ENCODE assay signal across 11 mouse cellular contexts in the genomic region with DNA sequence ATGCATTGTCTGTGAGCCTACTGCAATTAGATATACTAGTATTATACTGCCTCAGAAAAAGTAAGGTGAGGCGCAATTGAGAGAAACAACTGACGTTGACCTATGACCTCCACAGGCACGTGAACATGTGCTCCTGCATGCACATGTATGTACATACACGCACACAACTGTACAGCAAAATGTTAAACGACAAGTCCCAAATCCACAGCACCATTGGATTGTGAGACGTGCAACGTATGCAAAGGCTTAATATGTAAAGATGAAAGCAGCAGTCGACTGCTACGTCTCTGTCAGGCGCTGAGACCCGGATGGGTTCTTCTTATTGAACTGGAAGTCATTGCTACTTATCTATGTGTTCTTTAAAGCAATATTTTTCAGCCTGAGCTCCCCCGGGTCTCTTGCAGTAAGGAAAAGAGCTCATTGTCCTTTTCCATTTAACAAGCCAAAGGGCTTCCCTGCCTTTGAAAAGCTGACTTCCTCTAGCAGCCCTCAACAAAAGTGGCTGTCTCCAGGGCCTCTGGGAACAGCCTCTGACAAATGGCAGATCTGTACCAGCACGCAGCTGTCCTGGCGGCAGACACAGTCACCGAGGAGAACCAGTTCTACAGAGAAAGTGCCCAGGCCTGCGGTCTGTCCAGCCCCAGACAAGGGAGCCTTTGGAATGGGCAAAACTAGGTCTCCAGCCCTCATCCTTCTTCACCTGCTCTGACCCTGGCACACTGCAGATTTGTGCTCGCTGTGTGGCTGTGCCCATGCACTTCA. TPM values are rescaled to one million over a fixed set of nuclear protein-coding genes. Genes with fewer than 3 reads are reported as not detected.
DNase-seq lines count a peak whose midpoint lies in the region; ATAC-seq and TF ChIP-seq lines count a peak whose summit lies in the region.
"Had no signal": no experiment of that assay in that cellular context is flagged by ENCODE, and none has a peak within 500 bp of the region (broad histone marks: within the 10 kb centered on the region; RNA-seq: fewer than 3 reads in every experiment).

No protein-coding gene starts in this region.

- no peaks in the 10 kb centered on the region for H3K9me3 ChIP-seq in embryonic facial prominence, embryonic 11.5 days (replicated peaks; ENCODE audit: control insufficient read depth, low read length)
- no peaks in the 10 kb centered on the region for H3K9me3 ChIP-seq in hindbrain, embryonic 15.5 days
- H3K9me3 ChIP-seq in neural tube, embryonic 11.5 days (ENCODE audit: control insufficient read depth, low read length), result no peaks in the 10 kb centered on the region
- H3K9me3 ChIP-seq: embryonic facial prominence, embryonic 12.5 days; liver, embryonic 15.5 days had no signal

- no peak overlapping the region for H3K27ac ChIP-seq in embryonic facial prominence, embryonic 11.5 days (replicated peaks; ENCODE audit: low read depth, low read length)
- peak overlapping the region; percentile 58 for H3K27ac ChIP-seq in hindbrain, embryonic 15.5 days (replicated peaks)
- H3K27ac ChIP-seq in neural tube, embryonic 11.5 days (ENCODE audit: low read depth, low read length), result peak overlapping the region; percentile 62
- H3K27ac ChIP-seq in thymus, adult 2 months (ENCODE audit: control insufficient read depth, insufficient read depth, low read length), result no peak overlapping the region
- H3K27ac ChIP-seq: embryonic facial prominence, embryonic 12.5 days; liver, embryonic 15.5 days had no signal

- H3K27me3 ChIP-seq in embryonic facial prominence, embryonic 11.5 days (ENCODE audit: control insufficient read depth, insufficient read depth, low read length), result no peaks in the 10 kb centered on the region
- no peaks in the 10 kb centered on the region for H3K27me3 ChIP-seq in hindbrain, embryonic 15.5 days
- no peaks in the 10 kb centered on the region for H3K27me3 ChIP-seq in neural tube, embryonic 11.5 days (ENCODE audit: control insufficient read depth, insufficient read depth, low read length)
- no peaks in the 10 kb centered on the region for H3K27me3 ChIP-seq in thymus, adult 2 months (ENCODE audit: control insufficient read depth, insufficient read depth, low read length)
- H3K27me3 ChIP-seq: embryonic facial prominence, embryonic 12.5 days; liver, embryonic 15.5 days had no signal

- TF ChIP-seq POLR2A in thymus, adult 2 months (IDR thresholded peaks at IDR 0.05; ENCODE audit: control insufficient read depth, extremely low read depth, insufficient read depth, low read length, poor library complexity), result no peak

- no peaks in the 10 kb centered on the region for H3K36me3 ChIP-seq in embryonic facial prominence, embryonic 11.5 days (replicated peaks; ENCODE audit: control insufficient read depth, insufficient read depth, low read depth, low read length)
- H3K36me3 ChIP-seq in hindbrain, embryonic 15.5 days, result no peaks in the 10 kb centered on the region
- H3K36me3 ChIP-seq in neural tube, embryonic 11.5 days (ENCODE audit: control insufficient read depth, insufficient read depth, low read length), result no peaks in the 10 kb centered on the region
- no peaks in the 10 kb centered on the region for H3K36me3 ChIP-seq in thymus, adult 2 months (ENCODE audit: control insufficient read depth, insufficient read depth, low read length)
- H3K36me3 ChIP-seq: embryonic facial prominence, embryonic 12.5 days; liver, embryonic 15.5 days had no signal

- DNase-seq in embryo, embryonic 10 days (ENCODE audit: low spot score), result peak; percentile 51
- no peak for DNase-seq in embryo, embryonic 9.5 days (ENCODE audit: extremely low spot score)
- peak; percentile 30 for DNase-seq in embryonic facial prominence, embryonic 11.5 days (ENCODE audit: low spot score)
- DNase-seq in neural tube, embryonic 11.5 days (ENCODE audit: low spot score), result peak; percentile 65
- no peak for DNase-seq in kidney, adult 18-20 months
- DNase-seq in gastrocnemius, postnatal 14 days, result no peak
- no peak for DNase-seq in thymus, adult 2 months
- DNase-seq: kidney, adult 8-10 months had no signal

- intact Hi-C loops in gastrocnemius, postnatal 14 days (cut with DNase I; ENCODE audit: low total_unique reads), result no loop called here

- H3K4me2 ChIP-seq in embryonic facial prominence, embryonic 11.5 days (ENCODE audit: low read depth, low read length), result no peak overlapping the region
- H3K4me2 ChIP-seq in hindbrain, embryonic 15.5 days, result no peak overlapping the region
- no peak overlapping the region for H3K4me2 ChIP-seq in neural tube, embryonic 11.5 days (ENCODE audit: low read depth)
- H3K4me2 ChIP-seq: embryonic facial prominence, embryonic 12.5 days; liver, embryonic 15.5 days had no signal

- peak; percentile 26; the same call in 1 of the 2 replicates for ATAC-seq in embryonic facial prominence, embryonic 11.5 days (replicated peaks; ENCODE audit: insufficient number of reproducible peaks, low FRiP score, low TSS enrichment, low read depth)
- peak; percentile 85 for ATAC-seq in hindbrain, embryonic 15.5 days (ENCODE audit: low FRiP score, low read depth)
- ATAC-seq in neural tube, embryonic 11.5 days (ENCODE audit: insufficient read depth, low FRiP score, low TSS enrichment), result peak; percentile 64; the same call in 1 of the 2 replicates

- no peak overlapping the region for H3K4me3 ChIP-seq in embryonic facial prominence, embryonic 11.5 days (ENCODE audit: low read depth, low read length)
- no peak overlapping the region for H3K4me3 ChIP-seq in hindbrain, embryonic 15.5 days
- no peak overlapping the region for H3K4me3 ChIP-seq in neural tube, embryonic 11.5 days (ENCODE audit: low read depth, low read length)
- H3K4me3 ChIP-seq in thymus, adult 2 months (ENCODE audit: control insufficient read depth, insufficient read depth, low read length), result no peak overlapping the region
- H3K4me3 ChIP-seq: embryonic facial prominence, embryonic 12.5 days; liver, embryonic 15.5 days had no signal

- no peaks in the 10 kb centered on the region for H3K4me1 ChIP-seq in embryonic facial prominence, embryonic 11.5 days (ENCODE audit: control insufficient read depth, insufficient read depth, low read length)
- H3K4me1 ChIP-seq in hindbrain, embryonic 15.5 days (replicated peaks), result peaks cover 32% of the 10 kb centered on the region
- peaks cover 12% of the 10 kb centered on the region for H3K4me1 ChIP-seq in neural tube, embryonic 11.5 days (ENCODE audit: control insufficient read depth, insufficient read depth, low read length)
- no peaks in the 10 kb centered on the region for H3K4me1 ChIP-seq in thymus, adult 2 months (replicated peaks; ENCODE audit: control insufficient read depth, insufficient read depth, low read length)
- H3K4me1 ChIP-seq: liver, embryonic 15.5 days had no signal

- TF ChIP-seq CTCF in thymus, adult 2 months (IDR thresholded peaks at IDR 0.05; ENCODE audit: borderline replicate concordance, control insufficient read depth, extremely low read depth, insufficient read depth, low read length, poor library complexity), result no peak

- WGBS in embryonic facial prominence, embryonic 11.5 days, result 65% methylated on average over 17 of the region's 17 CpGs
- WGBS in hindbrain, embryonic 15.5 days, result 33% methylated on average over 17 of the region's 17 CpGs
- 44% methylated on average over 17 of the region's 17 CpGs for WGBS in neural tube, embryonic 11.5 days
- 82% methylated on average over 17 of the region's 17 CpGs for WGBS in thymus, adult 2 months

- H3K9ac ChIP-seq in embryonic facial prominence, embryonic 11.5 days (replicated peaks; ENCODE audit: low read length), result no peak overlapping the region
- H3K9ac ChIP-seq in hindbrain, embryonic 15.5 days, result no peak overlapping the region
- 0 out of 2 replicates have a peak overlapping the region, but pooled peaks have one; percentile 37 for H3K9ac ChIP-seq in neural tube, embryonic 11.5 days (ENCODE audit: low read length)
- H3K9ac ChIP-seq: embryonic facial prominence, embryonic 12.5 days; liver, embryonic 15.5 days had no signal

RNA-seq across cellular contexts. Expression of a gene that starts 33.8 kb away (rescaled TPM):
- polyA plus RNA-seq in embryonic facial prominence, embryonic 11.5 days (2014; fragmentation: Nextera tagmentation; extraction: Ambion mirVana), result 10.4 and 12.3 TPM in 2 replicates
- polyA plus RNA-seq in hindbrain, embryonic 15.5 days (2015; fragmentation: Nextera tagmentation; extraction: Ambion mirVana), result 35.0 and 38.0 TPM in 2 replicates
- 26.6 and 27.8 TPM in 2 replicates for polyA plus RNA-seq in neural tube, embryonic 11.5 days (2014; fragmentation: Nextera tagmentation; extraction: Ambion mirVana)
- 10 to 100 TPM; 16.2 to 23.0 TPM for total RNA-seq in gastrocnemius, postnatal 14 days (2021)
- polyA plus RNA-seq in thymus, adult 2 months (2012; rRNA removed), result 3.0 and 3.7 TPM in 2 replicates

Comparison
In these comparisons a context has a peak if more than half of its experiments do, and no peak if none do; other contexts are left out.
1. DNase-seq: peak in embryo, embryonic 10 days (single experiment), embryonic facial prominence, embryonic 11.5 days (single experiment) and neural tube, embryonic 11.5 days (single experiment); none in embryo, embryonic 9.5 days (single experiment), kidney, adult 18-20 months (single experiment), gastrocnemius, postnatal 14 days (single experiment) and thymus, adult 2 months (single experiment).
2. ATAC-seq: peak in every context shown above with its lines; median percentile 85 in hindbrain, embryonic 15.5 days; 64 in neural tube, embryonic 11.5 days; 26 in embryonic facial prominence, embryonic 11.5 days.
3. H3K27ac ChIP-seq: peak in hindbrain, embryonic 15.5 days (single experiment) and neural tube, embryonic 11.5 days (single experiment); none in embryonic facial prominence, embryonic 11.5 days (single experiment) and thymus, adult 2 months (single experiment).